Mouse (Mus musculus): ENCODE results near the gene B430306N03Rik. TPM values are rescaled to one million over a fixed set of nuclear protein-coding genes. Genes with fewer than 3 reads are reported as not detected.

The B430306N03Rik gene
- polyA plus RNA-seq, 1 experiment, result 32.4 TPM

DNA sequence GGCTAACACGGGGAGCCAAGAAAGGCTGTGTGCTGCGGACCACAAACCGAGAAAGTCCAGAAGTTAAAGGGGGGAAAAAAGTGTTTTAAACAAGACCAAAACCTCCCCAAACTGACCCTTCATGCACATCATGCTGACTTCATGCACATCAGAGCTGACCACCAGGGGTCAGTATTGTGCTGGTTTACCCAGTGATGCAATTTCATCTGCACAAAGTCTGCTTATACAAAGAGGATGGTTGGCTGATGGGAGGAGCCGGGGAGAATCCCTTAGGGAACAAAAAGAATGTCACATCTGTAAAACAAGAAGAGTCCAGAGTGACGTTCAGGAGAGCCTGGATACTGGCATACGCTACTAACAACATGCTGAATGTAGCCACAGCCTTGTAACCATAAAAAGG is 41.1 kb upstream of the B430306N03Rik start:
- no peak overlapping the region for H3K27ac ChIP-seq (ENCODE audit: control insufficient read depth, insufficient read depth, low read depth, low read length, poor library complexity)
- no peak overlapping the region for H3K4me3 ChIP-seq (replicated peaks; ENCODE audit: control insufficient read depth, low read depth, low read length)
- WGBS, result 28% methylated on average over 6 of the region's 6 CpGs
- peaks cover 8% of the 10 kb centered on the region for H3K4me1 ChIP-seq (ENCODE audit: control insufficient read depth, insufficient read depth, low read length)
- TF ChIP-seq POLR2A (IDR thresholded peaks at IDR 0.05; ENCODE audit: borderline replicate concordance, control insufficient read depth, low read depth, low read length), result no peak
- peak; percentile 74 for TF ChIP-seq CTCF (IDR thresholded peaks at IDR 0.05; ENCODE audit: control insufficient read depth, insufficient read depth, low read length)

DNA sequence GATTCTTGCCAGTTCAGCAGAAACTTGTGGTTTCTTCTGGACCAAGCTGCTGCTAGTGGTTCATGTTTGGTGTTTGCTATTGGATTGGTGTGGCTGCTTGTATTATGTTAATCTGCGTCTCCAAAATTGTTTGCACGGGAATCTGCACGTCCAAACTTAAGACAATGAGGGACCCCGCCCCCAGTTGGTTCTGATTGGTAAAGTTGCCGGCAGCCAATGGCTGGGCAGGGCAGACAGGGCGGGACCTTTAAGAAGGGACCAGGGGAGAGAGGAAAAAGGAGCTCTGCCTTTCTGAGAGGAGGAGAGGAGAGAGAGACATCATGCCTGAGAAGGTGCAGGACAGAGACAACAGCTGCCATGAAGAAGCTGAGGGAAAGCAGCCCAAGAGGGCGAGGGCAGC is 40.2 kb upstream of the B430306N03Rik start:
- no peak overlapping the region for H3K27ac ChIP-seq (ENCODE audit: control insufficient read depth, insufficient read depth, low read depth, low read length, poor library complexity)
- TF ChIP-seq POLR2A (IDR thresholded peaks at IDR 0.05; ENCODE audit: borderline replicate concordance, control insufficient read depth, low read depth, low read length) (no peak), CTCF (IDR thresholded peaks at IDR 0.05; ENCODE audit: control insufficient read depth, insufficient read depth, low read length) (no peak)
- WGBS, result 58% methylated on average over 7 of the region's 7 CpGs
- H3K4me1 ChIP-seq (ENCODE audit: control insufficient read depth, insufficient read depth, low read length), result peaks cover 7% of the 10 kb centered on the region
- no peak overlapping the region for H3K4me3 ChIP-seq (replicated peaks; ENCODE audit: control insufficient read depth, low read depth, low read length)

DNA sequence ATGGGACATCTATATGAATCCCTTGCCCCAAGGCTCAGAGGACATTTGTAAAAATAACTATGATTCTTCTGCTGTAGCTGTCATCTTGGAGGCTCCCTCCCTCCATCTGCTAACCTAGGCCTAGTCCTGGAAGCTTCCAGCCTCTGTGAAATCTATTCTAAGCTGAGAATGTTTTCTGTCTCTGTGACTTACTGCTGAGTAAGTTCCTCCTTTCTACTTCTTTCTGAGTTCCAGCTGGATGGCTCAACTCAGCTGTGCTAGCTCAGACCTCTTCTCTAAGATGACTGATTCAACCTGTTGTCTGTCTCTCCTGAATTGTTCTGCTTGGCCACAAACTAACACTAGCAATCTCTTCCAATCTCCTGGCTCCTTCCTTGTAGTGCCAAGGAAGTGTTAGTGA is 37.6 kb upstream of the B430306N03Rik start:
- H3K4me3 ChIP-seq (replicated peaks; ENCODE audit: control insufficient read depth, low read depth, low read length), result no peak overlapping the region
- H3K27ac ChIP-seq (ENCODE audit: control insufficient read depth, insufficient read depth, low read depth, low read length, poor library complexity), result no peak overlapping the region
- peaks cover 8% of the 10 kb centered on the region for H3K4me1 ChIP-seq (ENCODE audit: control insufficient read depth, insufficient read depth, low read length)
- TF ChIP-seq POLR2A (IDR thresholded peaks at IDR 0.05; ENCODE audit: borderline replicate concordance, control insufficient read depth, low read depth, low read length), result no peak
- TF ChIP-seq CTCF (IDR thresholded peaks at IDR 0.05; ENCODE audit: control insufficient read depth, insufficient read depth, low read length), result no peak

DNA sequence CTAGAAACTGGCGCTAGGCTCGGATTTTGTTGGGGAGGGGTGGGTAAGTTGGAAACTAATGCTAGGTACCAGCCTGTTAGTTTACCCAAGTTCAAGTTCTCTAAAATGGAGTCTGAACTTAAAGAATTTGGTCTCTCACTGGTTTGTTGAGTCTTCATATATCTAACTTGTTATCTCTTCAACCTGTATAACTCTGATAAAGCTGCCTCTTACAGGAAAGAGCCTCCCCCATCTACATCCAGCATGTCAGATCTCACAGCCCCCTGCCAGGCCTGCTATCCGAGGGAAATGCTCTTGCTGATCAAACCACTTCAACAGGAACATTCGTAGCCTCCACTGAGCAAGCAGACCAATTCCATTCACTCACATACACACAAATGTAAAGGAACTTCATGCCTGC is 36.9 kb upstream of the B430306N03Rik start:
- 74% methylated on average over 4 of the region's 4 CpGs for WGBS
- Histone ChIP-seq H3K4me1 (ENCODE audit: control insufficient read depth, insufficient read depth, low read length) (peaks cover 5% of the 10 kb centered on the region), H3K4me3 (replicated peaks; ENCODE audit: control insufficient read depth, low read depth, low read length) (no peak overlapping the region), H3K27ac (ENCODE audit: control insufficient read depth, insufficient read depth, low read depth, low read length, poor library complexity) (no peak overlapping the region)
- TF ChIP-seq POLR2A (IDR thresholded peaks at IDR 0.05; ENCODE audit: borderline replicate concordance, control insufficient read depth, low read depth, low read length) (no peak), CTCF (IDR thresholded peaks at IDR 0.05; ENCODE audit: control insufficient read depth, insufficient read depth, low read length) (no peak)

DNA sequence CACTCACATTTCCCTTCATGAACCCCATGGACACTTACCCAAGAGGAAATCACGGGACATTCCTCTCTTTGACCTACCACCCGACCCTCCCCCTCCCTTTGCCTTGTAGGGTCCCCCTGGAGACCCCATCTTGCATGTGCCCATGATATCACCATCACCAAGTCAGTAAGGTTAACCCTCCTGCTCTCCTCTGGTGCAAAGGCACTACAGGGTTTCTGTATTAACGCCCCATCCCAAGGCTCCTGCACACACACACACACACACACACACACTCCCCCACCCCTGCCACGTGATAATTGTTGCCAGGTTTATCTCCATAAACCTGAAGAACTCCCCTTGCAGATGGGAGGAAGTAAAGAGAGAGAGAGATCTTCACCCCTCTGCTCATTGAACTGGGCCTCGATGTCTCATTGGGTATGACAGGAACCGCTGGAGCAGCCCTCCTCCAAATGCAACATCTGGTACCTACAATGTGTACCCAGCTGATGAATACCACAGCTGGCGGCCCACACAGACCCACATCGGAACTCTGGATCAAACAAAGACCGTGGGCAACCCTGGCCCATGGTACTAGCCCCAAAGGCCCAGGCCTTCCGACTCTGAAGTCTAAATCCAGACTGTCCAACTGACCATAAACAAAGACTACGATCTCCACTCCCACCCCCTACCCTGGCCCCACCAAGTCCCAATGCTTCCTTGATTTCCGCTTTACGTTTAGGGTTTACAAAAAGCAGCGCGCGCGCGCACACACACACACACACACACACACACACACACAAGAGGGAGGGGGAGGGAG is 34.8 kb upstream of the B430306N03Rik start:
- 25% methylated on average over 18 of the region's 18 CpGs for WGBS
- Histone ChIP-seq H3K4me3 (replicated peaks; ENCODE audit: control insufficient read depth, low read depth, low read length) (peak overlapping the region; percentile 32), H3K4me1 (ENCODE audit: control insufficient read depth, insufficient read depth, low read length) (peaks cover 3% of the 10 kb centered on the region; the same call in 1 of the 2 replicates), H3K27ac (ENCODE audit: control insufficient read depth, insufficient read depth, low read depth, low read length, poor library complexity) (no peak overlapping the region)
- no peak for TF ChIP-seq CTCF (IDR thresholded peaks at IDR 0.05; ENCODE audit: control insufficient read depth, insufficient read depth, low read length)
- TF ChIP-seq POLR2A (IDR thresholded peaks at IDR 0.05; ENCODE audit: borderline replicate concordance, control insufficient read depth, low read depth, low read length), result no peak

DNA sequence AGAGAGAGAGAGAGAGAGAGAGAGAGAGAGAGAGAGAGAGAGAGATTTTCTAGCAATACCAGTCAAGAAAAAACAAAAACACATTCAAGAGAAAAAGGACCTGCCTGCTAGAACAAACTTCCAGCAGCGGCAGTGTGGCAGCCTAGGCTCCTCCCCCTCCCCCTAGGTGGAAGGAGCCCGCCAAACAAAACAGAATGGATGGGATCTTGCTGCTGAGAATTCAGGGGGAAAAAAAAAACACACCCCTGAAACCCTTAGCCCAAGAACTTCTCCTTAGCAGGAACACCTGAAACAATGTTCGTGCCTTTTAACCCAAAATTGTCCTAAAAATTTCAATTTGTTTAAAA is 34.2 kb upstream of the B430306N03Rik start:
- WGBS, result 6% methylated on average over 3 of the region's 3 CpGs
- Histone ChIP-seq H3K4me3 (replicated peaks; ENCODE audit: control insufficient read depth, low read depth, low read length) (peak overlapping the region; percentile 32), H3K27ac (ENCODE audit: control insufficient read depth, insufficient read depth, low read depth, low read length, poor library complexity) (no peak overlapping the region), H3K4me1 (ENCODE audit: control insufficient read depth, insufficient read depth, low read length) (peaks cover 3% of the 10 kb centered on the region; the same call in 1 of the 2 replicates)
- no peak for TF ChIP-seq POLR2A (IDR thresholded peaks at IDR 0.05; ENCODE audit: borderline replicate concordance, control insufficient read depth, low read depth, low read length)
- no peak for TF ChIP-seq CTCF (IDR thresholded peaks at IDR 0.05; ENCODE audit: control insufficient read depth, insufficient read depth, low read length)

DNA sequence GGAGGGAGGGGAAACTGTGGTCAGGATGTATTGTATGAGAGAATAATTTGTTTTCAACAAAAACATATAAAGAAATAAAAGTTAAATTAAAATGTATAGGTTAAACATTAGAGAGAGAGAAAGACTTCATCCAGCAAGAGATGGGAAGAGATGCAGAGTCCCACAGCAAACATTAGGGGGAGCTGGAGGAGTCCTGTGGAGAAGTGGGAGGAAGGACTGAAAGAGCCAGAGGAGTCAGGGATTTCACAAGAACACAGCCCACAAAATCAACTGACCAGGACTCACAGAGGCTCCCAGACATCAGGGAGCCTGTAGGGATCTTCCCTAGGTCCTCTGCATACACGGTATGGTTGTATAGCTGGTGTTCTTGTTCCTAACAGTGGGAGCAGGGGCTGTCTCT is 29.2 kb upstream of the B430306N03Rik start:
- TF ChIP-seq POLR2A (IDR thresholded peaks at IDR 0.05; ENCODE audit: borderline replicate concordance, control insufficient read depth, low read depth, low read length) (no peak), CTCF (IDR thresholded peaks at IDR 0.05; ENCODE audit: control insufficient read depth, insufficient read depth, low read length) (peak; percentile 52)
- Histone ChIP-seq H3K4me3 (replicated peaks; ENCODE audit: control insufficient read depth, low read depth, low read length) (no peak overlapping the region), H3K27ac (ENCODE audit: control insufficient read depth, insufficient read depth, low read depth, low read length, poor library complexity) (no peak overlapping the region), H3K4me1 (ENCODE audit: control insufficient read depth, insufficient read depth, low read length) (peaks cover 1% of the 10 kb centered on the region; the same call in 1 of the 2 replicates)
- 41% methylated on average over 1 of the region's 1 CpGs for whole genome bisulfite sequencing

DNA sequence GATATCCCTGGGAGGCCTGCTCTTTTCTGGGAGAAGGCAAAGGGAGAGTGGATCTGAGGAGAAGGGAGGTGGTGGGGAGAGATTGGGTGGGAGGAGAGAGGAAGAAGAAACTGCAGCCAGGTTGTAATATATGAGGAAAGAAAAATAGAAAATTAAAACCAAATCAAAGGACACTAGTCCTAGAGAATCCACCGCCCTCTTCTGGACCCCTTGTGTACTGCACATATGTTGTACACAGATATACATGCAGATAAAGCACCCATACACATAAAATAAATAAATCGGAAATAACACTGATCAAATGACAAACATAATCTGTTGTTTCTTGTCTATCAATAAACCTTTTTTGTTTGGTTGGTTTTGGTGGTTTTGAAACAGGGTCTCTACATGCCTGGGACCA is 28.7 kb upstream of the B430306N03Rik start:
- H3K4me1 ChIP-seq (ENCODE audit: control insufficient read depth, insufficient read depth, low read length), result peaks cover 1% of the 10 kb centered on the region; the same call in 1 of the 2 replicates
- no peak overlapping the region for H3K27ac ChIP-seq (ENCODE audit: control insufficient read depth, insufficient read depth, low read depth, low read length, poor library complexity)
- 60% methylated on average over 2 of the region's 2 CpGs for WGBS
- TF ChIP-seq CTCF (IDR thresholded peaks at IDR 0.05; ENCODE audit: control insufficient read depth, insufficient read depth, low read length), result no peak
- TF ChIP-seq POLR2A (IDR thresholded peaks at IDR 0.05; ENCODE audit: borderline replicate concordance, control insufficient read depth, low read depth, low read length), result no peak
- H3K4me3 ChIP-seq (replicated peaks; ENCODE audit: control insufficient read depth, low read depth, low read length), result no peak overlapping the region
